Mouse (Mus musculus) E14TG2a.4 (cell line): ENCODE data around the gene Plscr3.

Source experiments
- CTCF ChIP-seq: conservative IDR thresholded peaks from 2 replicates; pipeline ENCODE4 v1.5.1; 2014; ENCODE audit warnings: low read length
- NANOG ChIP-seq: IDR thresholded peaks from 2 replicates; pipeline ENCODE4 v1.6.1; 2014; ENCODE audit warnings: borderline replicate concordance, low read length, mixed read lengths
- POU5F1 ChIP-seq: IDR thresholded peaks from 2 replicates; pipeline ENCODE4 v1.6.1; 2014; ENCODE audit warnings: low read length, borderline replicate concordance

- no peak for TF ChIP-seq CTCF
- no peak for TF ChIP-seq POU5F1
- no peak for TF ChIP-seq NANOG
Measured at GRCm38 (mm10) chr11:69867335-69867734, 21.2 kb downstream of the Plscr3 start.
